Mouse (Mus musculus) cerebellum, adult 2 months (tissue): ENCODE measurements around the gene Ergic1. TPM values are rescaled to one million over a fixed set of nuclear protein-coding genes. Genes with fewer than 3 reads are reported as not detected.

Source experiments
- DNase-seq, 2 experiments: peaks; one replicate each; pipeline ENCODE4 v3.0.0; 2021
- H3K27ac ChIP-seq: fragments of 200-500 bp; 2 replicates; pipeline ENCODE4 v1.5.1; 2012; ENCODE audit warnings: low read length, control low read depth, inconsistent platforms; ENCODE audit not compliant: insufficient read depth
- H3K27me3 ChIP-seq: fragments of 200-500 bp; 2 replicates; pipeline ENCODE4 v1.6.1; 2012; ENCODE audit warnings: inconsistent platforms, mild to moderate bottlenecking, low read length, moderate library complexity; ENCODE audit not compliant: control insufficient read depth, insufficient read depth
- H3K4me1 ChIP-seq: fragments of 200-500 bp; 2 replicates; pipeline ENCODE4 v1.6.1; 2011; ENCODE audit warnings: low read length; ENCODE audit not compliant: control insufficient read depth, insufficient read depth
- H3K4me3 ChIP-seq: fragments of 200-500 bp; replicated peaks from 2 replicates; pipeline ENCODE3; 2011; ENCODE audit warnings: mild to moderate bottlenecking, low read depth, low read length, control low read depth; ENCODE audit not compliant: insufficient read depth
- CTCF ChIP-seq: fragments of 200-500 bp; IDR thresholded peaks from 2 replicates; pipeline ENCODE4 v1.5.1; 2011; ENCODE audit warnings: low read depth, mild to moderate bottlenecking, control low read depth, low read length, moderate library complexity, borderline replicate concordance; ENCODE audit not compliant: insufficient read depth
- POLR2A ChIP-seq: fragments of 200-500 bp; IDR thresholded peaks from 2 replicates; pipeline ENCODE4 v1.6.1; 2011; ENCODE audit warnings: low read length, control low read depth, borderline replicate concordance; ENCODE audit not compliant: insufficient read depth
- WGBS: fragments of 180-500 bp; shearing (Covaris S2); methylation state at CpG from one replicate; pipeline ENCODE4 v1.1.7; 2018; 5-methylcytosine and 5-hydroxymethylcytosine counted together
- polyA plus RNA-seq: library from polyadenylated mRNA; depleted of rRNA; stranded (reverse); fragments of >200 nt; gene quantifications from 2 replicates; pipeline ENCODE4 v1.2.3, GENCODE M21; 2012

Gene Ergic1
- polyA plus RNA-seq, 1 experiment: 137 TPM

GRCm38 (mm10) chr17:26688795-26689735 is 127.8 kb downstream of the Ergic1 start:
- peak overlapping the region; percentile 58 for H3K27ac ChIP-seq
- 17% methylated on average over 8 of the region's 8 CpGs for WGBS
- peak; percentile 42 to 49 for DNase-seq
- H3K4me1 ChIP-seq: peaks cover 57% of the 10 kb centered on the region
- no peaks in the 10 kb centered on the region for H3K27me3 ChIP-seq
- H3K4me3 ChIP-seq: no peak overlapping the region
- TF ChIP-seq CTCF: no peak
- TF ChIP-seq POLR2A: no peak

GRCm38 (mm10) chr17:26689810-26690209 is 128.5 kb downstream of the Ergic1 start:
- DNase-seq: no peak
- Histone ChIP-seq H3K27ac (peak overlapping the region; percentile 58), H3K4me1 (peaks cover 63% of the 10 kb centered on the region), H3K27me3 (no peaks in the 10 kb centered on the region), H3K4me3 (no peak overlapping the region)
- TF ChIP-seq CTCF: no peak
- 27% methylated on average over 2 of the region's 2 CpGs for WGBS

GRCm38 (mm10) chr17:26690236-26690635 is 128.9 kb downstream of the Ergic1 start:
- H3K27ac ChIP-seq: peak overlapping the region; percentile 58
- DNase-seq: peak; percentile 58 to 60
- peaks cover 67% of the 10 kb centered on the region for H3K4me1 ChIP-seq
- WGBS: 28% methylated on average over 5 of the region's 5 CpGs
- TF ChIP-seq POLR2A: no peak
- TF ChIP-seq CTCF: peak; percentile 55
- no peak overlapping the region for H3K4me3 ChIP-seq
- H3K27me3 ChIP-seq: no peaks in the 10 kb centered on the region

GRCm38 (mm10) chr17:26691110-26691509 is 129.8 kb downstream of the Ergic1 start:
- peak; percentile 41 to 42 for DNase-seq
- no peaks in the 10 kb centered on the region for H3K27me3 ChIP-seq
- peak overlapping the region; percentile 86 for H3K27ac ChIP-seq
- TF ChIP-seq POLR2A: no peak
- no peak for TF ChIP-seq CTCF
- peaks cover 74% of the 10 kb centered on the region for H3K4me1 ChIP-seq
- H3K4me3 ChIP-seq: no peak overlapping the region
- WGBS: 42% methylated on average over 7 of the region's 7 CpGs

GRCm38 (mm10) chr17:26693424-26693823 is 132.1 kb downstream of the Ergic1 start:
- TF ChIP-seq POLR2A (no peak), CTCF (no peak)
- peak overlapping the region; percentile 27 for H3K4me3 ChIP-seq
- H3K4me1 ChIP-seq: peaks cover 61% of the 10 kb centered on the region
- peak; percentile 81 to 89 for DNase-seq
- H3K27ac ChIP-seq: peak overlapping the region; percentile 100
- 5% methylated on average over 7 of the region's 7 CpGs for WGBS
- no peaks in the 10 kb centered on the region for H3K27me3 ChIP-seq

GRCm38 (mm10) chr17:26694171-26694570 is 132.9 kb downstream of the Ergic1 start:
- DNase-seq: peak; percentile 44 to 57
- Histone ChIP-seq H3K27me3 (no peaks in the 10 kb centered on the region), H3K4me3 (no peak overlapping the region), H3K27ac (peak overlapping the region; percentile 100), H3K4me1 (peaks cover 59% of the 10 kb centered on the region)
- no peak for TF ChIP-seq POLR2A
- no peak for TF ChIP-seq CTCF
- 22% methylated on average over 7 of the region's 7 CpGs for WGBS

GRCm38 (mm10) chr17:26695193-26695592 is 133.9 kb downstream of the Ergic1 start:
- peak overlapping the region; percentile 100; the same call in 1 of the 2 replicates for H3K27ac ChIP-seq
- 43% methylated on average over 3 of the region's 3 CpGs for WGBS
- peaks cover 55% of the 10 kb centered on the region for H3K4me1 ChIP-seq
- no peaks in the 10 kb centered on the region for H3K27me3 ChIP-seq
- H3K4me3 ChIP-seq: no peak overlapping the region
- DNase-seq: peak in 1 of 2 experiments; percentile 58
- TF ChIP-seq POLR2A: no peak

GRCm38 (mm10) chr17:26698846-26699245 is 137.6 kb downstream of the Ergic1 start:
- peaks cover 58% of the 10 kb centered on the region for H3K4me1 ChIP-seq
- no peak overlapping the region for H3K27ac ChIP-seq
- 89% methylated on average over 5 of the region's 5 CpGs for WGBS
- TF ChIP-seq POLR2A: no peak
- peak; percentile 55 for TF ChIP-seq CTCF
- H3K4me3 ChIP-seq: no peak overlapping the region
- no peaks in the 10 kb centered on the region for H3K27me3 ChIP-seq
- DNase-seq: peak in 1 of 2 experiments; percentile 33
